Mouse (Mus musculus) kidney, adult 2 months (tissue): Measurements from ENCODE around the gene Qsox1.

Source experiments
- CTCF ChIP-seq: fragments of 200-500 bp; conservative IDR thresholded peaks from 2 replicates; pipeline ENCODE4 v1.5.1; 2011; ENCODE audit warnings: low read depth, mild to moderate bottlenecking, control low read depth, low read length, moderate library complexity, mixed read lengths; ENCODE audit not compliant: insufficient read depth, insufficient read length
- POLR2A ChIP-seq: fragments of 200-500 bp; IDR thresholded peaks from one replicate; pipeline ENCODE4 v1.6.1; 2011; ENCODE audit warnings: low read depth, low read length, control low read depth

GRCm38 (mm10) chr1:155825940-155826716, 13.4 kb upstream of the Qsox1 start:
- TF ChIP-seq CTCF (no peak), POLR2A (no peak)
